Mouse (Mus musculus): ENCODE measurements around the gene Ldb2. TPM values are rescaled to one million over a fixed set of nuclear protein-coding genes. Genes with fewer than 3 reads are reported as not detected.

Gene Ldb2
- polyA plus RNA-seq, 1 experiment from 2014 or later: 13.3 TPM

GRCm38 (mm10) chr5:44667907-44668306 is 131.6 kb downstream of the Ldb2 start:
- Histone ChIP-seq H3K27ac (replicated peaks) (no peak overlapping the region), H3K9me3 (replicated peaks) (no peaks in the 10 kb centered on the region), H3K4me3 (no peak overlapping the region), H3K4me1 (0 out of 2 replicates have a peak, but pooled peaks cover 2% of the 10 kb centered on the region), H3K36me3 (no peaks in the 10 kb centered on the region), H3K27me3 (ENCODE audit: low read depth, poor library complexity, severe bottlenecking) (no peaks in the 10 kb centered on the region)
- WGBS: 92% methylated on average over 3 of the region's 3 CpGs
- no peak for DNase-seq (ENCODE audit: low spot score)

GRCm38 (mm10) chr5:44667383-44667782 is 132.1 kb downstream of the Ldb2 start:
- DNase-seq (ENCODE audit: low spot score): no peak
- H3K27ac ChIP-seq (replicated peaks): no peak overlapping the region
- no peaks in the 10 kb centered on the region for H3K9me3 ChIP-seq (replicated peaks)
- H3K36me3 ChIP-seq: no peaks in the 10 kb centered on the region
- 0 out of 2 replicates have a peak, but pooled peaks cover 2% of the 10 kb centered on the region for H3K4me1 ChIP-seq
- WGBS: 91% methylated on average over 10 of the region's 10 CpGs
- H3K27me3 ChIP-seq (ENCODE audit: low read depth, poor library complexity, severe bottlenecking): no peaks in the 10 kb centered on the region
- H3K4me3 ChIP-seq: no peak overlapping the region

GRCm38 (mm10) chr5:44659651-44660050 is 139.8 kb downstream of the Ldb2 start:
- 93% methylated on average over 11 of the region's 11 CpGs for WGBS
- DNase-seq (ENCODE audit: low spot score): no peak
- Histone ChIP-seq H3K36me3 (no peaks in the 10 kb centered on the region), H3K4me3 (no peak overlapping the region), H3K9me3 (replicated peaks) (peaks cover 3% of the 10 kb centered on the region; the same call in 1 of the 2 replicates), H3K4me1 (peaks cover 7% of the 10 kb centered on the region), H3K27ac (replicated peaks) (no peak overlapping the region), H3K27me3 (ENCODE audit: low read depth, poor library complexity, severe bottlenecking) (no peaks in the 10 kb centered on the region)

- Histone ChIP-seq H3K27ac (replicated peaks) (no peak overlapping the region), H3K4me3 (no peak overlapping the region)
- WGBS: 91% methylated on average over 1 of the region's 1 CpGs
Observed at GRCm38 (mm10) chr5:44656707-44657106, 142.8 kb downstream of the Ldb2 start.

GRCm38 (mm10) chr5:44654403-44654802 is 145.1 kb downstream of the Ldb2 start:
- peak; percentile 47 for DNase-seq (ENCODE audit: low spot score)
- H3K9me3 ChIP-seq (replicated peaks): peaks cover 3% of the 10 kb centered on the region; the same call in 1 of the 2 replicates
- 0 out of 2 replicates have a peak overlapping the region, but pooled peaks have one; percentile 4 for H3K4me3 ChIP-seq
- H3K36me3 ChIP-seq: no peaks in the 10 kb centered on the region
- no peaks in the 10 kb centered on the region for H3K27me3 ChIP-seq (ENCODE audit: low read depth, poor library complexity, severe bottlenecking)
- H3K4me1 ChIP-seq: peaks cover 27% of the 10 kb centered on the region
- WGBS: 20% methylated on average over 9 of the region's 9 CpGs
- H3K27ac ChIP-seq (replicated peaks): 0 out of 2 replicates have a peak overlapping the region, but pooled peaks have one; percentile 38

More at GRCm38 (mm10) chr5:44656707-44657106, 142.8 kb downstream of the Ldb2 start:
- DNase-seq (ENCODE audit: low spot score): no peak
- Histone ChIP-seq H3K4me1 (peaks cover 27% of the 10 kb centered on the region), H3K27me3 (ENCODE audit: low read depth, poor library complexity, severe bottlenecking) (no peaks in the 10 kb centered on the region), H3K9me3 (replicated peaks) (peaks cover 3% of the 10 kb centered on the region; the same call in 1 of the 2 replicates), H3K36me3 (no peaks in the 10 kb centered on the region)

GRCm38 (mm10) chr5:44646842-44647190 is 152.7 kb downstream of the Ldb2 start:
- H3K4me1 ChIP-seq: peaks cover 28% of the 10 kb centered on the region
- H3K27me3 ChIP-seq (ENCODE audit: low read depth, poor library complexity, severe bottlenecking): no peaks in the 10 kb centered on the region
- no peaks in the 10 kb centered on the region for H3K9me3 ChIP-seq (replicated peaks)
- WGBS: 62% methylated on average over 2 of the region's 2 CpGs
- no peaks in the 10 kb centered on the region for H3K36me3 ChIP-seq
- H3K27ac ChIP-seq (replicated peaks): 0 out of 2 replicates have a peak overlapping the region, but pooled peaks have one; percentile 28
- H3K4me3 ChIP-seq: no peak overlapping the region
- no peak for DNase-seq (ENCODE audit: low spot score)

- H3K27me3 ChIP-seq (ENCODE audit: low read depth, poor library complexity, severe bottlenecking): no peaks in the 10 kb centered on the region
- no peaks in the 10 kb centered on the region for H3K9me3 ChIP-seq (replicated peaks)
- H3K36me3 ChIP-seq: no peaks in the 10 kb centered on the region
- WGBS: 71% methylated on average over 4 of the region's 4 CpGs
- peak overlapping the region; percentile 28; the same call in 1 of the 2 replicates for H3K27ac ChIP-seq (replicated peaks)
- no peak for DNase-seq (ENCODE audit: low spot score)
- H3K4me1 ChIP-seq: peaks cover 28% of the 10 kb centered on the region
- no peak overlapping the region for H3K4me3 ChIP-seq
Observed at GRCm38 (mm10) chr5:44645952-44646841, 153.3 kb downstream of the Ldb2 start.

GRCm38 (mm10) chr5:44643079-44643478 is 156.4 kb downstream of the Ldb2 start:
- Histone ChIP-seq H3K27me3 (ENCODE audit: low read depth, poor library complexity, severe bottlenecking) (no peaks in the 10 kb centered on the region), H3K36me3 (no peaks in the 10 kb centered on the region)

GRCm38 (mm10) chr5:44641060-44641459 is 158.4 kb downstream of the Ldb2 start:
- DNase-seq (ENCODE audit: low spot score): no peak
- Histone ChIP-seq H3K36me3 (no peaks in the 10 kb centered on the region), H3K27ac (replicated peaks) (no peak overlapping the region), H3K9me3 (replicated peaks) (no peaks in the 10 kb centered on the region), H3K4me1 (peaks cover 10% of the 10 kb centered on the region), H3K4me3 (no peak overlapping the region), H3K27me3 (ENCODE audit: low read depth, poor library complexity, severe bottlenecking) (no peaks in the 10 kb centered on the region)
- WGBS: 84% methylated on average over 4 of the region's 4 CpGs

More at GRCm38 (mm10) chr5:44643079-44643478, 156.4 kb downstream of the Ldb2 start:
- Histone ChIP-seq H3K9me3 (replicated peaks) (no peaks in the 10 kb centered on the region), H3K27ac (replicated peaks) (no peak overlapping the region), H3K4me3 (no peak overlapping the region), H3K4me1 (peaks cover 28% of the 10 kb centered on the region)
- WGBS: 60% methylated on average over 3 of the region's 3 CpGs
- no peak for DNase-seq (ENCODE audit: low spot score)

GRCm38 (mm10) chr5:44635546-44635945 is 163.9 kb downstream of the Ldb2 start:
- Histone ChIP-seq H3K9me3 (replicated peaks) (no peaks in the 10 kb centered on the region), H3K4me3 (no peak overlapping the region), H3K4me1 (no peaks in the 10 kb centered on the region), H3K27ac (replicated peaks) (no peak overlapping the region), H3K27me3 (ENCODE audit: low read depth, poor library complexity, severe bottlenecking) (no peaks in the 10 kb centered on the region), H3K36me3 (no peaks in the 10 kb centered on the region)
- DNase-seq (ENCODE audit: low spot score): no peak
- WGBS: 93% methylated on average over 6 of the region's 6 CpGs

- Histone ChIP-seq H3K36me3 (no peaks in the 10 kb centered on the region), H3K4me1 (peaks cover 18% of the 10 kb centered on the region), H3K27me3 (ENCODE audit: low read depth, poor library complexity, severe bottlenecking) (no peaks in the 10 kb centered on the region), H3K27ac (replicated peaks) (0 out of 2 replicates have a peak overlapping the region, but pooled peaks have one; percentile 0), H3K9me3 (replicated peaks) (no peaks in the 10 kb centered on the region), H3K4me3 (no peak overlapping the region)
- peak; percentile 47 for DNase-seq (ENCODE audit: low spot score)
- WGBS: 71% methylated on average over 3 of the region's 3 CpGs
Observed at GRCm38 (mm10) chr5:44629034-44629625, 170.3 kb downstream of the Ldb2 start.

GRCm38 (mm10) chr5:44627487-44627886 is 172.0 kb downstream of the Ldb2 start:
- no peak overlapping the region for H3K27ac ChIP-seq (replicated peaks)
- no peak for DNase-seq (ENCODE audit: low spot score)
- no peaks in the 10 kb centered on the region for H3K36me3 ChIP-seq
- H3K27me3 ChIP-seq (ENCODE audit: low read depth, poor library complexity, severe bottlenecking): no peaks in the 10 kb centered on the region
- whole genome bisulfite sequencing: 82% methylated on average over 5 of the region's 5 CpGs
- H3K4me1 ChIP-seq: peaks cover 18% of the 10 kb centered on the region
- H3K4me3 ChIP-seq: no peak overlapping the region
- H3K9me3 ChIP-seq (replicated peaks): no peaks in the 10 kb centered on the region

GRCm38 (mm10) chr5:44626885-44627284 is 172.6 kb downstream of the Ldb2 start:
- 86% methylated on average over 2 of the region's 2 CpGs for WGBS

More at GRCm38 (mm10) chr5:44626885-44627284, 172.6 kb downstream of the Ldb2 start:
- H3K36me3 ChIP-seq: no peaks in the 10 kb centered on the region
- no peak for DNase-seq (ENCODE audit: low spot score)
- no peak overlapping the region for H3K27ac ChIP-seq (replicated peaks)
- no peak overlapping the region for H3K4me3 ChIP-seq
- H3K9me3 ChIP-seq (replicated peaks): no peaks in the 10 kb centered on the region
- H3K27me3 ChIP-seq (ENCODE audit: low read depth, poor library complexity, severe bottlenecking): no peaks in the 10 kb centered on the region
- H3K4me1 ChIP-seq: peaks cover 18% of the 10 kb centered on the region
